Mouse (Mus musculus) embryonic fibroblast, embryonic 13.5 days (primary cell): ENCODE data around the gene Gm49336. TPM values are rescaled to one million over a fixed set of nuclear protein-coding genes. Genes with fewer than 3 reads are reported as not detected.

Source experiments
- H3K27ac ChIP-seq: 2 replicates; pipeline ENCODE4 v1.5.1; 2012; ENCODE audit warnings: low read length, control low read depth, inconsistent platforms; ENCODE audit not compliant: insufficient read depth
- H3K4me1 ChIP-seq: 2 replicates; pipeline ENCODE4 v1.6.1; 2011; ENCODE audit warnings: low read length; ENCODE audit not compliant: control insufficient read depth, insufficient read depth
- H3K4me3 ChIP-seq: 2 replicates; pipeline ENCODE4 v1.5.1; 2011; ENCODE audit warnings: mild to moderate bottlenecking, control low read depth, low read length; ENCODE audit not compliant: insufficient read depth
- CTCF ChIP-seq: IDR thresholded peaks from 2 replicates; pipeline ENCODE4 v1.5.1; 2011; ENCODE audit warnings: mild to moderate bottlenecking, control low read depth, low read length, moderate library complexity, borderline replicate concordance; ENCODE audit not compliant: insufficient read depth
- POLR2A ChIP-seq: IDR thresholded peaks from 2 replicates; pipeline ENCODE4 v1.6.1; 2011; ENCODE audit warnings: low read depth, mild to moderate bottlenecking, control low read depth, low read length, moderate library complexity
- polyA plus RNA-seq: library from polyadenylated mRNA; stranded (reverse); fragments of >200 nt; gene quantifications from 2 replicates; pipeline ENCODE4 v1.2.4, GENCODE M21; 2011; ENCODE audit warnings: low read depth; ENCODE audit not compliant: missing spikeins, insufficient read length

Gene Gm49336
- polyA plus RNA-seq, 1 experiment = 80.4 TPM

GRCm38 (mm10) chr14:60195999-60196398 lies 55.3 kb downstream of the Gm49336 start:
- H3K27ac ChIP-seq = no peak overlapping the region
- TF ChIP-seq POLR2A = no peak
- TF ChIP-seq CTCF = no peak
- no peaks in the 10 kb centered on the region for H3K4me1 ChIP-seq
- no peak overlapping the region for H3K4me3 ChIP-seq

DNA sequence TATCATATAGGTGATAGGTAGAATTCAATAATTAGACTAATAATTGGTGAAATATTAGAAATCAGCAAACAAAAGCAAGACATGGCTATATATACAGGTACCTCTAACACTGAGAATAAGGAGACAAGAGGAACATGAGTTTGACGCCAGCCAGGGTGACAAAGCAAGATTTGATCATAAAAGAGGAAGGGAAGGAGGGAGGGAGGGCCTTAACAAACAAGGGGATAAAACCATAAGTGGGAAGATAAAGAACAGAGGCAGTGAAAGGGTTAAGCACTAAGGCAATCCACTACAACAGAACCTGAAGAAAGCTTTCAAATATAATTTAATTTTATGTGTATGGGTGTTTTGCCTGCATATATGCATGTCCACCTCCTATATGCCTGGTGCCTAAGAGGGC lies 56.7 kb downstream of the Gm49336 start:
- Histone ChIP-seq H3K4me1 (no peaks in the 10 kb centered on the region), H3K27ac (no peak overlapping the region), H3K4me3 (no peak overlapping the region)
- TF ChIP-seq CTCF (no peak), POLR2A (no peak)

GRCm38 (mm10) chr14:60189771-60190170 lies 61.5 kb downstream of the Gm49336 start:
- Histone ChIP-seq H3K4me3 (no peak overlapping the region), H3K27ac (no peak overlapping the region), H3K4me1 (no peaks in the 10 kb centered on the region)
- TF ChIP-seq POLR2A (no peak), CTCF (no peak)

DNA sequence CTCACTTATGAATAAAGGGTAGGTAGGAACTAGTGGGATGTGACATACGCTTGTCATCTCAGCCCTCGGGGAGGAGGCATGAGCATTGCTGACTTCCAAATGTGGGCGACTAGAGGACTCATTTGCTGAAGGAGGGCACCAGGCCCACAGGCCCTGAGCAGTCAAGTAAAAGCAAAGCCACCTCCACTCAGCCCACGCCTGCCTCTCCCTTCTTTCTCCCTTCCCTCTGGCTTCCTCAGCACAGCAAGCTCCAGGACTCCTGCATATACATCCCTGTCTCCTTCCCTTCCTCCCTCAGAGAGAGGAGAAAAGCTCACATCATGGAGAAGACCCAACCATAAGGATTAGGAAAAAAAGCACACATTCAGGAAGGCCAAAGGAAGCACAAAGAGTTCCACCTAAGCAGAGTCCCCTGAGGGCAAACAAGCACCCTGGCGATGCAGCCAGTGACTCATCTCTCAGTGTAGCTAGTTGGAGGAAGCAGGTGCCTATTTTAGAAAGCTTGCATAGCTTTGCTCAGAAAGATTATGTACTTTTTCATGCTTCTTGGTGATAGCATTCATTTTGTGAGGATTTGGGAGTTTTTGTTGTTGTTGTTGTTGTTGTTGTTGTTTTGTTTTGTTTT lies 63.0 kb downstream of the Gm49336 start:
- Histone ChIP-seq H3K27ac (no peak overlapping the region), H3K4me3 (no peak overlapping the region), H3K4me1 (no peaks in the 10 kb centered on the region)
- TF ChIP-seq POLR2A (no peak), CTCF (no peak)

DNA sequence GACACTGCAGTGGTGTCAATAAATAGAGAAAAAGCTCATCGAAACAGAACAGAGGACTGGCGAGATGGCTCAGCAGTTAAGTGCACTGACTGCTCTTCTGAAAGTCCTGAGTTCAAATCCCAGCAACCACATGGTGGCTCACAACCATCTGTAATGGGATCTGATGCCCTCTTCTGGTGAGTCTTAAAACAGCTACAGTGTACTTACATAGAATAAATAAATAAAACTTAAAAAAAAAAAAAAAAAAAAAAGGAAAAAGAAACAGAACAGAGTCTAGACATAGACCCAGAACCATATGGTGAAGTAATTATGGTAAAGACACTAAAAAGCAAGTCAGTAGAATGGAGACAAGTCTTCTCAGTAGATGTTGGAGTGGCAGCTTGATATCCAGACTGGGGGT lies 70.0 kb downstream of the Gm49336 start:
- H3K27ac ChIP-seq = no peak overlapping the region
- TF ChIP-seq POLR2A (no peak), CTCF (no peak)
- no peak overlapping the region for H3K4me3 ChIP-seq
- no peaks in the 10 kb centered on the region for H3K4me1 ChIP-seq

DNA sequence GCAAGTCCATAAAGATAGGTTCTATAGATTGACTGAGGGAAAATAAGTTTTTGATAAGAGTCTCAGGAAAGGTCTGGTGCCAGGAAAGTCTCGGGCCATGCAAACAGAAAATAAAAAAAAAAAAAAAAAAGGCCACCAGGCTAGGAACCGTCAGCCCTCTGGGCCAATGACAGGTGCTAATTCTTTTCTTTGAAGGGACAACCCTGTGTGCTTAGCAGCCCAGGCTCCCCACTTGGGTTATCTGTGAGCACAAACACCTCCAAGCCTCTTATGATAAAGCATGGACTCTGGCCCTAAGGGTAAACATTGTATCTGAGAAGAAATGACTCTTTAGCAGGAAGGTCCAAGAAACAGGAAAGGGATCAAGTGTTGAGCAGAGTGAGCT lies 72.7 kb downstream of the Gm49336 start:
- H3K4me1 ChIP-seq = no peaks in the 10 kb centered on the region; the same call in 1 of the 2 replicates
- H3K4me3 ChIP-seq = no peak overlapping the region
- TF ChIP-seq CTCF = no peak
- TF ChIP-seq POLR2A = no peak
- H3K27ac ChIP-seq = no peak overlapping the region

DNA sequence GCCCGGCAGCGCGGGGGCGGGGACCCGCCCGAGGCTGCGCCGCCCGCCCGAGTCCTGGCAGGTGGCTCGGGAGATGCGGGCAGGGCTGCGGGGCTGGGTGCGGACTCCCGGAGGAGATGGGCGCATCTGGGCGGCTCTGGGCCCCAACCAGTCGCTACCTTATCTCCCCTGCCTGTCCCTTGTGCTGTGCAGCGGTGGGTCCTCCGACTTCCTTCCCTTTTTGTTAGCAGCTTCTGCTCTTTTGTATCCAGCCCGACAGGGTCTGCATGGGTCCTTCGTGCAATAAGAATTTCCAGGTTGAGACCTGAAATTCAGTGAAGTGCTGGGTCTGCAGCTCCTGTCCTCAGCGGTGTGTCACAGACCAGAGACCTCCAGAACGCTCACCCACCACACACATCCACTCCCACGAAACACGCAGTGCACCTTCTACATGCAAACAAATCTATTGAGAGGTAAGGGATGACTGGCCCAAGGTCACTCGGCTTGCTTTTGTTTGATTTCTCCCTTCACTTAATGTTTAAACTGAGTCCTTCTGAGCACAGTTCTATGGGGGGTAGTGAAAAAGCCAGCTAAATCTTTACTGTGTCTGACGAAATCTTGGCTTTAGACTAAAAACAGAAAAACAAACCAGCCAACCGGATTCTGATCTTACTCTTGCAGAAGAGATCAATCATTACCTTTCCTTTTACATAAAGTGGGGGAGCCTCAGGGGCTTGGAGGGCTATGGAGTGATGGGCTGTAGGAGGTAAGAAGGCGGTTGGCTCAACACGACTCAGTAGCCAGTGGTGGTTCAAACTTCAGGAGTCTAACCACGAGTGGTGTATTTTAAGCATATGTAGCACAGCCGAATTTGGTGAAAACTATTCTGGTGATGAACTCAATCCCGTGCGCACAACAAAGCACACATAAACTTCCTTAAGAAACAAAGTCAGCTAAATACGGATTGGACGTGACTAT lies 73.4 kb downstream of the Gm49336 start:
- no peak for TF ChIP-seq POLR2A
- no peak for TF ChIP-seq CTCF
- peak overlapping the region; percentile 4; the same call in 1 of the 2 replicates for H3K4me3 ChIP-seq
- no peaks in the 10 kb centered on the region; the same call in 1 of the 2 replicates for H3K4me1 ChIP-seq
- H3K27ac ChIP-seq = no peak overlapping the region

DNA sequence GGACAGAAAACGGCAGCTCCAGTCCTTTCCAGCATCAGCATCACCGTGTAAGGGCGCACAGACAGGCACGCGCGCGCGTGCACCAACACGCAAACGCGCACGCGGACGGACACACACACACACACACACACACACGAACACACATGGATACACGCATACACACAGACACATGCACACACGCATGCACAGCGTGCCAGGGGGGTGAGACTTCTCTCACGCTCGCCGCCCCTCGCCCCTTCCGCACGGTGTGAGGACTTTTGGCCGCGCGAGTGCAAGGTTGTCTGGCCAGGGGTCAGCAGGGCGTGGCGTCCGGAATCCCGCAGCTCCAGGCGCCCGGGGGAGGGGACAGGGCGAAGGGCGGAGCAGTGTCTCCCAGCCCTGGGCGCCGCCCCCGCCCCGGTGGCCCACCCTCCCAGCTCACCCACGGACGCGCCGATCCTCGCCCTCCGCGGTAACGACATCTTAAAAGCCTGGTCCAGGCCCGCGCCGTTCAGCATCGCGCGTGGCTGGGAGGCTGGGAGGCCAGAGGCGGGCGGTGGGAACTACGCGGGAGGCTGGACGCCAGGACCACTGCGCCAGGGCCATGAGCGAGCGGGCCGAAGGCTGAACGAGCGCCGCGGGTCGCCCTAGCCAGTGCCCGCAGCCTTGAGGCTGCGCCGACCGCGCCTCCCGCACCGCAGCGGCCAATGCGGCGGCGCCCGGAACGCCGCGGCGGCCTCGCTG lies 74.3 kb downstream of the Gm49336 start:
- Histone ChIP-seq H3K27ac (no peak overlapping the region), H3K4me1 (no peaks in the 10 kb centered on the region; the same call in 1 of the 2 replicates), H3K4me3 (peak overlapping the region; percentile 51)
- no peak for TF ChIP-seq CTCF
- TF ChIP-seq POLR2A = no peak

DNA sequence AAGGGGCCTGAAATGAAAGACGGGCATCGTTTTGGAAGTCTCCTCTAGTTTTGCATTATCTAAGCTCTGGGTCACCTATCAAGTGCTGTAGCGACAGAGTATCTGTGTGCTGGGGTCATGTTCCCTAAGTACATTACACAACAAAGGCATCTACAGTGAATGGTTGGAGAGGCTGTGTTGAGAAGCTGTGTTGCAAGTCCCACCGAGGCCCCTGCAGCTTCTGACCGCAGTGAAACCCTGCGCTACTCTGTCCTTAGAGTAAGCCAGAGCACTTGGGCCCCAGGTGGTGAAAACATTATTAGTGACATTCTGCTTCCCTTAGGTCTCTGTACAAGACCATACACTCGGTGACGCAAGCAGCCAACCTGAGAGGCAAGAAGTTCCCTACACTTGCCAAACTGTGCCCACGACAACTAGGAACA lies 74.8 kb downstream of the Gm49336 start:
- Histone ChIP-seq H3K4me1 (no peaks in the 10 kb centered on the region; the same call in 1 of the 2 replicates), H3K27ac (no peak overlapping the region), H3K4me3 (peak overlapping the region; percentile 51; the same call in 1 of the 2 replicates)
- TF ChIP-seq CTCF = no peak
- no peak for TF ChIP-seq POLR2A
